Mouse (Mus musculus) liver, embryonic 14.5 days (tissue): ENCODE measurements at regions not wholly inside any gene's neighbourhood (a gene's known extent, or its start where the extent isn't known, plus 50 kb on each side); places are given as distances from the start of the nearest gene placed in this dataset.

Experiments used
- ATAC-seq: fragments of 200-750 bp; cut with Nextera tagmentation; 2 replicates; pipeline ENCODE4 v1.8.0; 2017; ENCODE audit warnings: moderate number of reproducible peaks, mild to moderate bottlenecking, moderate library complexity; ENCODE audit not compliant: insufficient read depth
- DNase-seq, 3 experiments: peaks; one replicate each; pipeline ENCODE4 v3.0.0-alpha.2; 2012 to 2013; ENCODE audit warnings: low read depth in 3 of 3, low spot score in 3 of 3
- H3K27ac ChIP-seq: fragments of 300-500 bp; sonication (generic); 2 replicates; pipeline ENCODE4 v1.5.1; 2014; ENCODE audit warnings: moderate library complexity, mild to moderate bottlenecking, control low read depth, inconsistent platforms
- H3K27me3 ChIP-seq: fragments of 300-500 bp; sonication (generic); 2 replicates; pipeline ENCODE4 v1.6.1; 2014; ENCODE audit warnings: mild to moderate bottlenecking, low read length, moderate library complexity; ENCODE audit not compliant: control insufficient read depth, insufficient read depth
- H3K36me3 ChIP-seq: fragments of 300-500 bp; sonication (generic); replicated peaks from 2 replicates; pipeline ENCODE4 v1.6.1; 2014; ENCODE audit warnings: low read depth; ENCODE audit not compliant: control insufficient read depth, insufficient read depth
- H3K4me1 ChIP-seq, 2 experiments: fragments of 200-500 bp in 1 of 2; fragments of 300-500 bp in 1 of 2; sonication (generic) in 1 of 2; replicated peaks; 2 replicates each; pipeline ENCODE4 v1.6.1; 2012 to 2014; ENCODE audit warnings: antibody characterized with exemption in 1 of 2, inconsistent platforms in 1 of 2, low read length in 1 of 2; ENCODE audit not compliant: control insufficient read depth in 2 of 2, insufficient read depth in 2 of 2
- H3K4me2 ChIP-seq: fragments of 300-500 bp; sonication (generic); 2 replicates; pipeline ENCODE4 v1.6.1; 2014; ENCODE audit warnings: low read depth, mild to moderate bottlenecking, control low read depth, moderate library complexity
- H3K4me3 ChIP-seq, 2 experiments: fragments of 200-500 bp in 1 of 2; fragments of 300-500 bp in 1 of 2; sonication (generic) in 1 of 2; 2 replicates each; pipeline ENCODE4 v1.5.1; 2012 to 2014; ENCODE audit warnings: low read depth in 2 of 2, low read length in 2 of 2, mild to moderate bottlenecking in 2 of 2, control low read depth in 1 of 2, inconsistent platforms in 1 of 2, moderate library complexity in 1 of 2; ENCODE audit not compliant: insufficient read depth in 1 of 2
- H3K9ac ChIP-seq: fragments of 300-500 bp; sonication (generic); replicated peaks from 2 replicates; pipeline ENCODE4 v1.6.1; 2014; ENCODE audit warnings: mild to moderate bottlenecking, control low read depth, moderate library complexity
- H3K9me3 ChIP-seq: fragments of 300-500 bp; sonication (generic); 2 replicates; pipeline ENCODE4 v1.6.1; 2016; ENCODE audit warnings: low read length, mixed read lengths; ENCODE audit not compliant: control insufficient read depth
- CTCF ChIP-seq: IDR thresholded peaks from 2 replicates; pipeline ENCODE4 v1.5.1; 2016; ENCODE audit warnings: antibody characterized with exemption, low read depth, control low read depth
- EP300 ChIP-seq: IDR thresholded peaks from 2 replicates; pipeline ENCODE4 v1.6.1; 2016; ENCODE audit warnings: antibody characterized with exemption, low read depth
- whole genome bisulfite sequencing: fragments of 180-500 bp; shearing (Covaris S2); extraction: QIAGEN DNeasy Blood & Tissue Kit; methylation state at CpG from one replicate; pipeline ENCODE4 v1.1.7; 2014; ENCODE audit not compliant: insufficient replicate concordance; 5-methylcytosine and 5-hydroxymethylcytosine counted together

DNA sequence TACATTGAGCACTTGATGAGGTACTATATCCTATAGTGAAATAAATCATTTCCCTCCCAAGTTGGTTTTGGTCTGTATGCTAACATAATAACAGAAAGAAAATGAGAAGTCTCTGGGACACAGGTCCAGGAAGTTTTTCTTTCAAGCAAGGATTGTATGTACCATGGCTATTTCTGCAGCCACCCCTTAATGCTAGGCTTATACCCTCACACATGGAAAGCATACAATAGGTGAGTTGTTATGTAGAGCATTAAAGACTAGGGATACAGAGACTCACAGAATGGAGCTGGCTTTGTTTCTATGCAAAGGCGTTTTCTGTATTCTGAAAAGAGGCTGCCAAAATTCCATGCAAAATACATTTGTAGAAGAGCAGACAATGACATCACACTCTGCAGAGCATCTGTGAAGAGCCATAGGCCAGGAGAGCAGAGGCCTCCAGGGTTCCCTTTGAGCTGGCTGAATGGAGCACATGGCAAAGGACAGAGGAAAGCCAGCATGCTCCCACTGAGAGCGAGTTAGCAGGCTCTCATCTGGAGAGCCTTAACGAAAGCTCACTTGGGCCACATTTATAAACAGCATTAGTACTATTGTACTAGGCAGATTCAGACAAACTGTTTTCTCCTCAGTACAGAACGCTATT lies 262.0 kb upstream of the Sgcd start:
- H3K9ac ChIP-seq = no peak overlapping the region
- no peak for TF ChIP-seq CTCF
- TF ChIP-seq EP300 = no peak
- H3K4me1 ChIP-seq = no peaks in the 10 kb centered on the region
- H3K4me2 ChIP-seq = no peak overlapping the region
- H3K9me3 ChIP-seq = no peaks in the 10 kb centered on the region
- ATAC-seq (no peak), DNase-seq (no peak)
- no peak overlapping the region for H3K4me3 ChIP-seq
- H3K36me3 ChIP-seq = no peaks in the 10 kb centered on the region
- no peak overlapping the region for H3K27ac ChIP-seq
- 58% methylated on average over 4 of the region's 4 CpGs for WGBS
- no peaks in the 10 kb centered on the region for H3K27me3 ChIP-seq

DNA sequence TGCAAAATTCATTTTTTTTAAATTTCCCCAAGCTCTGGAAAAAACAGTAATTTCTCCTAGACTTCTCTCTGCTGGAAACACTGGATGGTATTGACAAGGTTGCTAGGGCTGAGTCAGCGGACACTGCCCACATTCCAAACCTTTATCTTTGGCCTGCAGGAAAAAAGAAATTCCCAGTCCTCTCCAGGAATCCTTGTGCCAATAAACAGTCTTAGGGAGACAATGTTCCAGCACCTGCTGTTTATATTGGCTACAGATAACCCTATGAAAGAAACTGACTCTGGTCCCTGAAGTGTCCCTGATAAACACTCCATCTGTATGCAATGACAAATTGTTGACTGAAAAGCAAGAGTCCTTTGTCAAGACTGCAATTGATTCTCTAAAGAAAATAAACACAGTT lies 260.5 kb upstream of the Sgcd start:
- no peaks in the 10 kb centered on the region for H3K4me1 ChIP-seq
- DNase-seq = no peak
- 52% methylated on average over 1 of the region's 1 CpGs for WGBS

DNA sequence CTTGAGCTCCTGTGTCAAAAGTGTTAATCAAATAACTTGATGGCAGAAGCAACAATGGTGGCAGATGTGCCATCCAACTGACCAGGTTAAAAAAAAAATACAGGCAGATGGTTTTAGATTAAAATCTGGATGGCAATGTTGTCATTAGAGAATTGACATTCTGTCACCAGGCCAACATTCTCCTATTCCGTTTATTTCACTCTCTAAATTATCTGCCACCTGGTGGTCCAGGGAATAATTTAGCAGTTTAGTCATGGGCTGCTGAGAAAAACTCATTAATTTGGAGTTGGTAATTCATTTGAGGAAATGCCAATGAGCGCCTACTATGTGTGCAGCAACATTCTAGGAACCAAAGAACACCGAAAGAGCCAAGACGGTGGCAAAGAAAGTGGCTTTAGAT lies 232.4 kb upstream of the Sgcd start:
- Histone ChIP-seq H3K36me3 (no peaks in the 10 kb centered on the region), H3K9ac (no peak overlapping the region), H3K27ac (no peak overlapping the region), H3K4me1 (no peaks in the 10 kb centered on the region), H3K9me3 (no peaks in the 10 kb centered on the region), H3K4me3 (no peak overlapping the region), H3K4me2 (no peak overlapping the region), H3K27me3 (no peaks in the 10 kb centered on the region)
- WGBS = 56% methylated on average over 4 of the region's 4 CpGs
- DNase-seq (no peak), ATAC-seq (no peak)
- TF ChIP-seq CTCF (no peak), EP300 (no peak)

More for the DNA sequence above, 260.5 kb upstream of the Sgcd start:
- Histone ChIP-seq H3K27ac (no peak overlapping the region), H3K4me3 (no peak overlapping the region), H3K9ac (no peak overlapping the region), H3K36me3 (no peaks in the 10 kb centered on the region), H3K9me3 (no peaks in the 10 kb centered on the region), H3K4me2 (no peak overlapping the region), H3K27me3 (no peaks in the 10 kb centered on the region)
- TF ChIP-seq EP300 = no peak
- no peak for TF ChIP-seq CTCF
- no peak for ATAC-seq

DNA sequence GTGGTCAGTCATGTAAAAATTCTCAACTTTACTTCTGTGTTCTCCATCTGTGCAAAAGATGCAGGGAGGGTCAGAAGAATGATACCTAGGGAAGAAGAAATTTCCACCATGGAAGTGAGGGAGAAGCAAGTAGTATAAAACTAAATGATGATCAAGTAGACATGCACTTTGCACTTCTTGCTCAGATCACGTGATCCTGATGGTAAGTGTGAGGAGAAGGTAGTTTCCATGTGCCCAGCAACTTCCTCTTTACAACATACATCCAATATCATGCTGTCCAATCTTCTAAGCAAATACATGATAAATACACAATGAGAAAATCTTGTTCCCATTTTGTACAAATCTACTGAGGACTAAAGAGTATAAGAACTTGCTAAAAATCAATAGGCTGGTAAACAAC lies 230.4 kb upstream of the Sgcd start:
- Histone ChIP-seq H3K9ac (no peak overlapping the region), H3K9me3 (no peaks in the 10 kb centered on the region), H3K4me1 (no peaks in the 10 kb centered on the region), H3K27me3 (no peaks in the 10 kb centered on the region), H3K4me2 (no peak overlapping the region), H3K4me3 (no peak overlapping the region), H3K36me3 (no peaks in the 10 kb centered on the region), H3K27ac (no peak overlapping the region)
- WGBS = 29% methylated on average over 1 of the region's 1 CpGs
- DNase-seq = no peak
- no peak for TF ChIP-seq CTCF
- TF ChIP-seq EP300 = no peak
- ATAC-seq = no peak

DNA sequence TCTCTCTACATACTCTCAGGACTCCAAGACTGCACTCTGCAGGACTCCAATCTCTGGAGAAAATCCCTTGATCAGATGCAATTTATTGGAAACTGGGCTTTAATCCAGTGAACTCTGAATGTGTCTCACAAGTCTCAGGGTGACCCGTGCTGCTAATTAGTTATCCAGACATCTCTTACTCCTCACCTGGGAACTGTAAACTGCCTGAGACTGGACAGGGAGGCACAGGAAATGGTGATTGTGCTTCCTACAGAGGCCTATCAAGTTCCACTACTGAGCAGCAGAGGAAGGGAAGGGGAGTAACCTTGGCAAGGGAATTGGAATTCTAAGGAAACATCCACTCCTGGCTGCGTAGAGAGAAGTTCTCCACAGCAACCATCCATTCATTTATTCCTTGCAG lies 228.0 kb upstream of the Sgcd start:
- ATAC-seq = no peak
- no peaks in the 10 kb centered on the region for H3K36me3 ChIP-seq
- H3K4me1 ChIP-seq = no peaks in the 10 kb centered on the region
- H3K4me3 ChIP-seq = no peak overlapping the region
- WGBS = 48% methylated on average over 2 of the region's 2 CpGs
- H3K27ac ChIP-seq = no peak overlapping the region
- no peak overlapping the region for H3K4me2 ChIP-seq
- DNase-seq = no peak
- no peak for TF ChIP-seq EP300
- no peak for TF ChIP-seq CTCF
- no peak overlapping the region for H3K9ac ChIP-seq
- no peaks in the 10 kb centered on the region for H3K9me3 ChIP-seq
- H3K27me3 ChIP-seq = no peaks in the 10 kb centered on the region
